Mouse (Mus musculus): ENCODE data around the gene Hemk1. TPM values are rescaled to one million over a fixed set of nuclear protein-coding genes. Genes with fewer than 3 reads are reported as not detected.

The Hemk1 gene
- polyA plus RNA-seq, 1 experiment from 2014 or later = 9.7 TPM

- no peak overlapping the region for H3K9ac ChIP-seq (ENCODE audit: low read depth, low read length)
- H3K9me3 ChIP-seq (ENCODE audit: control insufficient read depth, low read length) = no peaks in the 10 kb centered on the region
- H3K4me1 ChIP-seq (replicated peaks; ENCODE audit: control insufficient read depth, insufficient read depth, low read length) = no peaks in the 10 kb centered on the region
- H3K27me3 ChIP-seq (ENCODE audit: control insufficient read depth, insufficient read depth, low read length) = no peaks in the 10 kb centered on the region
- no peak for ATAC-seq (ENCODE audit: low FRiP score)
- H3K4me3 ChIP-seq (ENCODE audit: low read depth, low read length) = no peak overlapping the region
- 54% methylated on average over 4 of the region's 4 CpGs for WGBS
- DNase-seq (ENCODE audit: low spot score) = no peak
- H3K36me3 ChIP-seq (ENCODE audit: control insufficient read depth, insufficient read depth, low read length) = no peaks in the 10 kb centered on the region
- no peak overlapping the region for H3K4me2 ChIP-seq (replicated peaks; ENCODE audit: low read depth, low read length)
- H3K27ac ChIP-seq (ENCODE audit: low read depth, low read length) = no peak overlapping the region
These were observed 13.2 kb downstream of the Hemk1 start for GRCm38 (mm10) chr9:107324799-107325561.

GRCm38 (mm10) chr9:107323558-107323957 lies 14.6 kb downstream of the Hemk1 start:
- Histone ChIP-seq H3K36me3 (ENCODE audit: control insufficient read depth, insufficient read depth, low read length) (no peaks in the 10 kb centered on the region), H3K9ac (ENCODE audit: low read depth, low read length) (no peak overlapping the region), H3K4me3 (ENCODE audit: low read depth, low read length) (no peak overlapping the region), H3K9me3 (ENCODE audit: control insufficient read depth, low read length) (no peaks in the 10 kb centered on the region), H3K27ac (ENCODE audit: low read depth, low read length) (no peak overlapping the region), H3K4me1 (replicated peaks; ENCODE audit: control insufficient read depth, insufficient read depth, low read length) (no peaks in the 10 kb centered on the region), H3K4me2 (replicated peaks; ENCODE audit: low read depth, low read length) (no peak overlapping the region), H3K27me3 (ENCODE audit: control insufficient read depth, insufficient read depth, low read length) (no peaks in the 10 kb centered on the region)
- WGBS = 81% methylated on average over 6 of the region's 6 CpGs
- ATAC-seq (ENCODE audit: low FRiP score) = no peak
- DNase-seq (ENCODE audit: low spot score) = no peak

DNA sequence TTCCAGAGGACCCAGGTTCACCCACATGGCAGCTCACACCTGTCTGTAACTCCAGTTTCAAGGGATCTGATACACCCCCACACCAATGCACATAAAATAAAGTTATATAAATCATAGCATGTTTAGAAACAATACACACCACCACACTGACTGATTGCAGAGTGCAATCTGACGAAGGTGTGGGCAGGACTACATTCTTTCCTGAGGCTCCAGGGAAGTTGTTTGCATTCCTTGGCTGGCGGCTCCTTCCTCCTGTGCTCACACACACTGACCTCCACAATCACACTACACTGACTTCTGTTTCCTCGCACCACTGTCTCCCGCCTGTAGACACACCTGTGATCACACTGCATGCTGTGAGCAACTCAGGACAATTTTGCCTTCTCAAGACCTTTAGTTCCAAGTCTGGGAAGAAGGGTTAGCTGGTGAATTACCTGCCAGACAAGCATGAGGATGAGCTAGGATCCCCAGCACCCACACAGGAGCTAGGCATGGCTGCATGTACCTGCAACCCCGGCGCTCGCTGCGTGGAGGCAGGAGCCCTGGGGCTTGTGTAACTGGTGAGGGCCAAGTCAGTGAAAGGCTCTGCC lies 15.6 kb downstream of the Hemk1 start:
- Histone ChIP-seq H3K27me3 (ENCODE audit: control insufficient read depth, insufficient read depth, low read length) (no peaks in the 10 kb centered on the region), H3K4me2 (replicated peaks; ENCODE audit: low read depth, low read length) (no peak overlapping the region), H3K9me3 (ENCODE audit: control insufficient read depth, low read length) (no peaks in the 10 kb centered on the region), H3K27ac (ENCODE audit: low read depth, low read length) (no peak overlapping the region), H3K36me3 (ENCODE audit: control insufficient read depth, insufficient read depth, low read length) (no peaks in the 10 kb centered on the region), H3K9ac (ENCODE audit: low read depth, low read length) (no peak overlapping the region), H3K4me3 (ENCODE audit: low read depth, low read length) (no peak overlapping the region), H3K4me1 (replicated peaks; ENCODE audit: control insufficient read depth, insufficient read depth, low read length) (no peaks in the 10 kb centered on the region)
- no peak for DNase-seq (ENCODE audit: low spot score)
- no peak for ATAC-seq (ENCODE audit: low FRiP score)
- 83% methylated on average over 8 of the region's 8 CpGs for WGBS

DNA sequence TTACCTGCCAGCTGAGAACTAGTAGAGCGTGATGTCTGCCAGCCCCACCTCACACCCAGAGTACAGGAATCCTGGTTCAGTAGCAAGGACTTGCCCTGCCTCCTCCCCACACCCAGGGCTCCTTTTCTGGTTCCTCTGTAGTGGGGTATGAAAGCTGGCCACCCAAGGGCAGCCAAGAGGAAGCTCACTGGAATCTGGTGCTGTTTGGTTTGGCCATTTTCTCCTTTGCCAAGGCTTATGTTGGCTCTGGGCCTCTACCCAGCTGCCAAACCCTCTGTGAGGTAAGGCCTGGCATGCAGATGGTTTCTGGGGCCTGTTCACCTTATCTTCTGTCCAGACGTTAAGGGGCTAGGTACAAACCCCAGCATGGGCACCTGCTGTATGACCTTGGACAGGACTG lies 22.4 kb downstream of the Hemk1 start:
- Histone ChIP-seq H3K9ac (ENCODE audit: low read depth, low read length) (no peak overlapping the region), H3K9me3 (ENCODE audit: control insufficient read depth, low read length) (no peaks in the 10 kb centered on the region), H3K27me3 (ENCODE audit: control insufficient read depth, insufficient read depth, low read length) (no peaks in the 10 kb centered on the region), H3K4me1 (replicated peaks; ENCODE audit: control insufficient read depth, insufficient read depth, low read length) (no peaks in the 10 kb centered on the region), H3K27ac (ENCODE audit: low read depth, low read length) (no peak overlapping the region), H3K36me3 (ENCODE audit: control insufficient read depth, insufficient read depth, low read length) (no peaks in the 10 kb centered on the region), H3K4me2 (replicated peaks; ENCODE audit: low read depth, low read length) (no peak overlapping the region), H3K4me3 (ENCODE audit: low read depth, low read length) (no peak overlapping the region)
- WGBS = 79% methylated on average over 2 of the region's 2 CpGs
- DNase-seq (ENCODE audit: low spot score) = no peak
- no peak for ATAC-seq (ENCODE audit: low FRiP score)

GRCm38 (mm10) chr9:107313926-107314325 lies 24.2 kb downstream of the Hemk1 start:
- H3K4me3 ChIP-seq (ENCODE audit: low read depth, low read length) = no peak overlapping the region
- DNase-seq (ENCODE audit: low spot score) (no peak), ATAC-seq (ENCODE audit: low FRiP score) (no peak)
- no peak overlapping the region for H3K9ac ChIP-seq (ENCODE audit: low read depth, low read length)
- no peaks in the 10 kb centered on the region for H3K9me3 ChIP-seq (ENCODE audit: control insufficient read depth, low read length)
- H3K36me3 ChIP-seq (ENCODE audit: control insufficient read depth, insufficient read depth, low read length) = no peaks in the 10 kb centered on the region
- WGBS = 90% methylated on average over 3 of the region's 3 CpGs
- H3K27me3 ChIP-seq (ENCODE audit: control insufficient read depth, insufficient read depth, low read length) = no peaks in the 10 kb centered on the region
- H3K4me1 ChIP-seq (replicated peaks; ENCODE audit: control insufficient read depth, insufficient read depth, low read length) = no peaks in the 10 kb centered on the region
- H3K27ac ChIP-seq (ENCODE audit: low read depth, low read length) = no peak overlapping the region
- H3K4me2 ChIP-seq (replicated peaks; ENCODE audit: low read depth, low read length) = no peak overlapping the region

- H3K4me1 ChIP-seq (replicated peaks; ENCODE audit: control insufficient read depth, insufficient read depth, low read length) = no peaks in the 10 kb centered on the region
- no peaks in the 10 kb centered on the region for H3K9me3 ChIP-seq (ENCODE audit: control insufficient read depth, low read length)
- no peak for ATAC-seq (ENCODE audit: low FRiP score)
- H3K9ac ChIP-seq (ENCODE audit: low read depth, low read length) = no peak overlapping the region
- H3K27ac ChIP-seq (ENCODE audit: low read depth, low read length) = no peak overlapping the region
- DNase-seq (ENCODE audit: low spot score) = no peak
- H3K27me3 ChIP-seq (ENCODE audit: control insufficient read depth, insufficient read depth, low read length) = no peaks in the 10 kb centered on the region
- H3K4me3 ChIP-seq (ENCODE audit: low read depth, low read length) = no peak overlapping the region
- H3K36me3 ChIP-seq (ENCODE audit: control insufficient read depth, insufficient read depth, low read length) = no peaks in the 10 kb centered on the region
- 71% methylated on average over 10 of the region's 10 CpGs for WGBS
- H3K4me2 ChIP-seq (replicated peaks; ENCODE audit: low read depth, low read length) = no peak overlapping the region
These were observed 25.2 kb downstream of the Hemk1 start for GRCm38 (mm10) chr9:107312811-107313584.

DNA sequence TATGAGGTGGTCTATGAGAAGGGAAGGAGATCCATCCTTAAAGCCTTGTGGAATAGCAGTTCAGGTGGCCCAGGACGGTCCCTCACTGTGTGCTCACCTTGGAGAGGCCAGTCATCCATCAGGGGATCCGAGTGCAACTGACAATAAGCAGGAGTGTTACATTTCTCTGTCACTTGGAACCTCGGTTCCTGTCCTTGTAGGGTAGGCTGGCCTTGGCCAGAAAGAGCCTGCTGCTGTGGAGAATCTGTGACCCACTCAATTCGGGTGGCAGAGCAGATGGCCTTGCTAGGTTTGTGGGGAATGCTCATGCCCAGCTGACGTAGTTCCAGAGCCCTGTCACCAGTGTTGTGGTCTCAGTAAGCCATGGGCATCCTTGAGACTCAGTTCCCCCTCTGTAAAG lies 28.6 kb downstream of the Hemk1 start:
- no peak for DNase-seq (ENCODE audit: low spot score)
- Histone ChIP-seq H3K27ac (ENCODE audit: low read depth, low read length) (no peak overlapping the region), H3K27me3 (ENCODE audit: control insufficient read depth, insufficient read depth, low read length) (no peaks in the 10 kb centered on the region), H3K36me3 (ENCODE audit: control insufficient read depth, insufficient read depth, low read length) (no peaks in the 10 kb centered on the region), H3K9me3 (ENCODE audit: control insufficient read depth, low read length) (no peaks in the 10 kb centered on the region), H3K4me1 (replicated peaks; ENCODE audit: control insufficient read depth, insufficient read depth, low read length) (no peaks in the 10 kb centered on the region), H3K4me2 (replicated peaks; ENCODE audit: low read depth, low read length) (no peak overlapping the region), H3K9ac (ENCODE audit: low read depth, low read length) (no peak overlapping the region), H3K4me3 (ENCODE audit: low read depth, low read length) (no peak overlapping the region)
- no peak for ATAC-seq (ENCODE audit: low FRiP score)
- WGBS = 75% methylated on average over 5 of the region's 5 CpGs

GRCm38 (mm10) chr9:107309171-107309570 lies 29.0 kb downstream of the Hemk1 start:
- 84% methylated on average over 9 of the region's 9 CpGs for WGBS

More at GRCm38 (mm10) chr9:107309171-107309570, 29.0 kb downstream of the Hemk1 start:
- Histone ChIP-seq H3K36me3 (ENCODE audit: control insufficient read depth, insufficient read depth, low read length) (no peaks in the 10 kb centered on the region), H3K9me3 (ENCODE audit: control insufficient read depth, low read length) (no peaks in the 10 kb centered on the region), H3K27me3 (ENCODE audit: control insufficient read depth, insufficient read depth, low read length) (no peaks in the 10 kb centered on the region), H3K4me1 (replicated peaks; ENCODE audit: control insufficient read depth, insufficient read depth, low read length) (no peaks in the 10 kb centered on the region), H3K9ac (ENCODE audit: low read depth, low read length) (no peak overlapping the region), H3K27ac (ENCODE audit: low read depth, low read length) (no peak overlapping the region), H3K4me3 (ENCODE audit: low read depth, low read length) (no peak overlapping the region), H3K4me2 (replicated peaks; ENCODE audit: low read depth, low read length) (no peak overlapping the region)
- DNase-seq (ENCODE audit: low spot score) (no peak), ATAC-seq (ENCODE audit: low FRiP score) (no peak)
